Mouse (Mus musculus) stomach, postnatal 0 days (tissue): Measurements from ENCODE around the gene Arhgap10.

Experiments used
- CTCF ChIP-seq: IDR thresholded peaks from 2 replicates; pipeline ENCODE4 v1.5.1; 2016; ENCODE audit warnings: antibody characterized with exemption, low read depth, mild to moderate bottlenecking, moderate library complexity
- EP300 ChIP-seq: optimal IDR thresholded peaks from 2 replicates; pipeline ENCODE3; 2016; ENCODE audit warnings: antibody characterized with exemption

- TF ChIP-seq CTCF (no peak), EP300 (no peak)
These were observed 151.8 kb downstream of the Arhgap10 start for GRCm38 (mm10) chr8:77365990-77366389.
